Mouse (Mus musculus): ENCODE measurements around the gene Klhl25. TPM values are rescaled to one million over a fixed set of nuclear protein-coding genes. Genes with fewer than 3 reads are reported as not detected.
"Not testable (repeated sequence)": the region's sequence is repeated elsewhere in the genome, so short reads cannot be mapped to it uniquely, and the experiment has no call there.

Klhl25 gene
- total and polyA plus RNA-seq, 2 experiments from 2014 or later, result 16.6 to 37.0 TPM

DNA sequence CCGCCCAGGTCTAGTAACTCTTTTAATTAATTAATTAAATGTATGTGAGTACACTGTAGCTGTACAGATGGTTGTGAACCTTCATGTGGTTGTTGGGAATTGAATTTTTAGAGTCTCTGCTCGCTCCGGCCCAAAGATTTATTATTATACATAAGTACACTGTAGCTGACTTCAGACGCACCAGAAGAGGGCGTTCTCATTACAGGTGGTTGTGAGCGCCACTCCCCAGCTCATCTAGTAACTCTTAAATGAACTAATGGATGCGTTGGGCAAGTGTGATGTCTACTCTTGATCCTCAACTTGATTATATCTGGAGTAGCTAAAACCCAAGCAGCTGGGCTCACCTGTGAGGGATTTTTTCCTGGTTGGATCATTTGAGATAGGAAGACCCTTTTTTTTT is 1.2 kb upstream of the Klhl25 start:
- no peak for DNase-seq
- H3K9ac ChIP-seq, result no peak overlapping the region
- H3K9me3 ChIP-seq (ENCODE audit: low read length), result no peaks in the 10 kb centered on the region
- no peaks in the 10 kb centered on the region for H3K27me3 ChIP-seq (ENCODE audit: insufficient read depth, low read length)
- H3K36me3 ChIP-seq (ENCODE audit: insufficient read depth), result no peaks in the 10 kb centered on the region
- no peak overlapping the region for H3K27ac ChIP-seq (ENCODE audit: low read depth, low read length)
- H3K4me2 ChIP-seq (ENCODE audit: low read depth), result no peak overlapping the region
- no peak for ATAC-seq
- peaks cover 14% of the 10 kb centered on the region for H3K4me1 ChIP-seq (ENCODE audit: insufficient read depth)
- WGBS, result 48% methylated on average over 7 of the region's 7 CpGs
- H3K4me3 ChIP-seq (ENCODE audit: low read depth, low read length), result no peak overlapping the region
- TF ChIP-seq CTCF (IDR thresholded peaks at IDR 0.05; ENCODE audit: low read depth), result no peak

DNA sequence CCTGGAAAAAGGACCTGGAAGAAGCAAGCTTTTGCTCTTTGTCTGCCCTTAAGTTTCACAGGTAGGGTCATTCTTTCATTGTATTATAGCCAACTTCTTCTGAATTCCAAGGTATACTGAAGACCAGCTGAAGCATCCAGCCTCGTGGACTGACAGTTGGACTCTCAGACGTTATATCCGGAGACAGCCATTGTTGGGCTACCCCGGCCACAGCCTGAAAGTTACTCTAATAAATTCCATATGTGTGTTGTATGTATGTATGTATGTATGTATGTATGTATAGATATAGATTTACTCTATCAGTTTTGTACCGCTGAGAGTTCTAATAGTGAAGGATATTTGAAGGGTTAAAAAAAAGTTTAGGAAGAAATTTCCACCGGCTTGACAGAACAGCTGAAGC is 621 bp upstream of the Klhl25 start:
- no peak for ATAC-seq
- H3K9ac ChIP-seq, result peak overlapping the region; percentile 77

DNA sequence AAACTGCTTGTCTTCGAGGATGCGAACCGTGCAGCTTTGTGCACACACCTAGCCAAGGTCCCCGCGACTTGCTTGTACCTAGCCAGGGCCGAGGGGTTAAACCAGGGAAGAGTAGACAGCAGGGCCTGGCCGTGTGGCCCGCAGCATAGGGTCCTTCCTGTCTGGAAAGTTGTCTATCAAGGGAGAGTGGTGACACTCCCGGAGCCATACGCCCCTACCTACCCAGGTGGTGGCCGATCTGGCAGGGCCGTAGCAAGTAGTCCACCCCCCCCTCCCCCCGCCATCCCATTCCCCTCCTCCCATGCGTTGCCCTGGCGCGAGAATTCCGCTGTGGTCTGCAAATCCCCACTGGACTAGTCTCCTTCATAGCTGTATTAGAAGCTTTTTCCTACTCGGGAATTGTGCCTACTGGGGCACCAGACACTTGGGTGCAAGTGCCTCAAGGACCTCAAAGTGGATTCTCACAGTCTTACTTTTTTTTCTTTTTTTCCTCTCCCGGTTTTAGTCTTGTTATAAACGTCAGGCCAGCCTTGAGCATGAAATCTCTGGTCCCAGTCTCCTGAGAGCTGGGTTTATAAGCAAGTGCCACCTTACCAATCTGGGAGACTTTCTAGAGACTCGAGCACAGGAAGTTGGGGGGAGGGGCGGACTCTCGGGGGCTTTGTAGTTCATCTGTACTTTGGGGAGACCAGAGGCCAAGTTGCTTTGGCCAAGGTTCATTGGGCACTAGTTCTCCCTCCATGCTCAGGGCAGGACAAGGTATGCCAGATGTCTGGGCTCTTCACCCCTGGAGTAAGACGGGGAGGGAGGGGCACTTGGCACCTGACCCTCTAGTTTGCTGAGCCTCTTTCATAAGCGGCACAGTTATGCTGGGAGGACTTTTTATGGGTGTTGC is 913 bp downstream of the Klhl25 start:
- Histone ChIP-seq H3K27ac (ENCODE audit: low read depth, low read length) (peak overlapping the region; percentile 81), H3K4me3 (ENCODE audit: low read depth, low read length) (peak overlapping the region; percentile 84), H3K9ac (peak overlapping the region; percentile 77), H3K4me1 (ENCODE audit: insufficient read depth) (peaks cover 23% of the 10 kb centered on the region), H3K4me2 (ENCODE audit: low read depth) (peak overlapping the region; percentile 87), H3K27me3 (ENCODE audit: insufficient read depth, low read length) (no peaks in the 10 kb centered on the region), H3K9me3 (ENCODE audit: low read length) (no peaks in the 10 kb centered on the region), H3K36me3 (ENCODE audit: insufficient read depth) (no peaks in the 10 kb centered on the region)
- TF ChIP-seq CTCF (IDR thresholded peaks at IDR 0.05; ENCODE audit: low read depth), result no peak
- DNase-seq (no peak), ATAC-seq (peak; percentile 1; the same call in 1 of the 2 replicates)
- 3% methylated on average over 25 of the region's 25 CpGs for WGBS

More for the DNA sequence above, 621 bp upstream of the Klhl25 start:
- 13% methylated on average over 6 of the region's 6 CpGs for WGBS
- Histone ChIP-seq H3K4me3 (ENCODE audit: low read depth, low read length) (peak overlapping the region; percentile 84), H3K36me3 (ENCODE audit: insufficient read depth) (no peaks in the 10 kb centered on the region), H3K4me1 (ENCODE audit: insufficient read depth) (peaks cover 18% of the 10 kb centered on the region), H3K4me2 (ENCODE audit: low read depth) (peak overlapping the region; percentile 87), H3K27ac (ENCODE audit: low read depth, low read length) (0 out of 2 replicates have a peak overlapping the region, but pooled peaks have one; percentile 4), H3K9me3 (ENCODE audit: low read length) (no peaks in the 10 kb centered on the region), H3K27me3 (ENCODE audit: insufficient read depth, low read length) (no peaks in the 10 kb centered on the region)
- TF ChIP-seq CTCF (IDR thresholded peaks at IDR 0.05; ENCODE audit: low read depth), result no peak
- DNase-seq, result no peak

DNA sequence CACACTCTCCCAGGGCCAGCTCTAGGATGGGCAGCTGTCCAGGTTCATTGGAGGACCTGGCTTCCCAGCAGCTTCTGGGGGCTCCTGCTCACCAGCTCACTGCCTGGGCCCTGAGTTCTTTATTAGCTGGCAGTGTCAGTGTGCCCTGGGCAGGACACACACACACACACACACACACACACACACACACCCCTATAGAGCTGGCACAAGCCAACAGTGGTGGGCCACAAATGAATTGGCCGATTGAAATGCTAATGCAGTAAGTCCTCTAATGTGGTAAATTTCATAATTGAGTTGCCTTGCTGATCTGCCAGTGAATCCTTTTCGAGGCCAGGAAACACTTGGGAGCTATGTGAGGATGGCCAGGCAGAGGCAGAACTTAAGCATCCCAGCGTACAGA is 2.3 kb downstream of the Klhl25 start:
- peaks cover 33% of the 10 kb centered on the region for H3K4me1 ChIP-seq (ENCODE audit: insufficient read depth)
- DNase-seq; H3K9ac ChIP-seq; ATAC-seq; H3K9me3 ChIP-seq (ENCODE audit: low read length); H3K4me2 ChIP-seq (ENCODE audit: low read depth); H3K36me3 ChIP-seq (ENCODE audit: insufficient read depth); H3K4me3 ChIP-seq (ENCODE audit: low read depth, low read length); H3K27me3 ChIP-seq (ENCODE audit: insufficient read depth, low read length); H3K27ac ChIP-seq (ENCODE audit: low read depth, low read length): not testable (repeated sequence)
- 22% methylated on average over 1 of the region's 3 CpGs for WGBS

DNA sequence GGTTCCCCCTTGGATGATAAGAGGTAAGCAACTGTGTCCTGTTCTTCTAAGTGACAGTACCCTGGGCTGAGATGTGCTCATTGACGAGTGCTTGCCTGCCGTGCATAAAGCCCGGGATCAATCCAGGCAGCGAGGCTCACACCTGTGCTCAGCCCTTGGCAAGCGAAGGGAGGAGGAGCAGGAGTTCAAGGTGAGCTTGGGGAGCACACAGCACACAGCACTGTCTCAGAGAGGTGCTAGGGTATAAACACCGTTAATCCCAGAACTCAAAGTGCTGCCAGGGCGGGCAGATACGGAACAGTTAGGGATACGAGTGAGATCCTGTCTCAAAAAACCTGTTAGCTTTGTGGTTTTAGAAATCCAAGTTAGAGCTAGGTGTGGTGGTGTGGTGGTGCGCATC is 3.2 kb downstream of the Klhl25 start:
- H3K27me3 ChIP-seq (ENCODE audit: insufficient read depth, low read length), result no peaks in the 10 kb centered on the region
- no peaks in the 10 kb centered on the region for H3K9me3 ChIP-seq (ENCODE audit: low read length)
- H3K36me3 ChIP-seq (ENCODE audit: insufficient read depth), result no peaks in the 10 kb centered on the region
- no peak overlapping the region for H3K9ac ChIP-seq
- 0 out of 2 replicates have a peak overlapping the region, but pooled peaks have one; percentile 10 for H3K4me2 ChIP-seq (ENCODE audit: low read depth)
- H3K4me3 ChIP-seq (ENCODE audit: low read depth, low read length), result no peak overlapping the region
- WGBS, result 75% methylated on average over 10 of the region's 10 CpGs
- DNase-seq (no peak), ATAC-seq (no peak)
- H3K27ac ChIP-seq (ENCODE audit: low read depth, low read length), result no peak overlapping the region
- TF ChIP-seq CTCF (IDR thresholded peaks at IDR 0.05; ENCODE audit: low read depth), result no peak
- peaks cover 34% of the 10 kb centered on the region for H3K4me1 ChIP-seq (ENCODE audit: insufficient read depth)

DNA sequence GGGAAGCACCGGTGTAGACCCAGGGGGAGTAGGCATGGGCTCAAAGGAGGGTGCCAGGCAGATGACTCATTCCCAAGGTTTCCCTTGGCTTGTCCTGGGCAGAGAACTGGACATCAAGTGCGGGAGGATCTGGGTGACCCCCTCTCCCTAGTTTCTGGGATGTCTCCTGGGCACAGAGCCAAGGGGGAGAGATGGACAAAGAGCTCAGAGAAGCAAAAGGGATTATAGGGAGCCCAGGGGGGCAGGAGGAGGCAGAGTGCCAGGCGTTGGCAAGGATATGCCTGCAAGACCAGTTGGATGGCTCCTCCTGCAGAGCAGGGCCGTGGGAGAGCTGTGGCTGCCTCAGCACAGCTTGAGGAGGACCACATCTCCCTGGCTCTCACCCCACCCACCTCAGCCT is 4.3 kb downstream of the Klhl25 start:
- Histone ChIP-seq H3K9me3 (ENCODE audit: low read length) (no peaks in the 10 kb centered on the region), H3K27ac (ENCODE audit: low read depth, low read length) (no peak overlapping the region), H3K4me2 (ENCODE audit: low read depth) (0 out of 2 replicates have a peak overlapping the region, but pooled peaks have one; percentile 2), H3K27me3 (ENCODE audit: insufficient read depth, low read length) (no peaks in the 10 kb centered on the region), H3K4me3 (ENCODE audit: low read depth, low read length) (no peak overlapping the region), H3K36me3 (ENCODE audit: insufficient read depth) (no peaks in the 10 kb centered on the region), H3K9ac (0 out of 2 replicates have a peak overlapping the region, but pooled peaks have one; percentile 6), H3K4me1 (ENCODE audit: insufficient read depth) (peaks cover 34% of the 10 kb centered on the region)
- DNase-seq (peak; percentile 69), ATAC-seq (peak; percentile 14; the same call in 1 of the 2 replicates)
- 21% methylated on average over 4 of the region's 4 CpGs for WGBS
- TF ChIP-seq CTCF (IDR thresholded peaks at IDR 0.05; ENCODE audit: low read depth), result no peak

DNA sequence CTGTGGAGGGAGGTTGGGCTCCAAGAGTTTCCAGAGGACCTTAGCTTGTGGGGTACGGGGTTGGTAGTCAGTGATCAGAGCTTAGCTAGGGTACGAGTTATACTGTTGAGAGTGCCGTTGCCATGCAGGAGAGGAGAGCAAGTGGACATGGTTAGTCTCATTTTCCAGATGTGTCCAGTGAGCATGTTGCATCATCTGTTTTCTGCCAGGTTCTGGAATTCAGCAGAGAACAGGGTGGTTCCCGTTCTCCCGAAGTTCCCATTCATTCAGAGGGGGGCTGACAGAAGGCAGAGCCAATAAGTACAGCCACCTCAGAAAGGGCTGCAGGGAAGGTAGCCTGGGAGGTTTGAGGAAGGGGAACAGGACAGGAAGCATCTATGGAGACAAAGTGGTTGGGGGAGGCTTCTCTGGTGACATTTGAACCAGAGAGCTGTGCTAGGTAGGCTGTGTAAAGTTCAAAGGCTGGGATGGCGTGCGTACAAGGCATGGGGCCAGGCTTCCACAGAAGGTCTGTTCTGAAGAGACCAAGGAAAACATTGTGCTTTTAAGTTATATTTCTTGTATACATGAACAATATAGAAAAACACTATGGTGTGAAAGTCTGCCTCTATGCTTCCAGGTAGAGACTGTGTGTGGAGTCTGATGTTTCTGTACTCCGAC is 5.2 kb downstream of the Klhl25 start:
- no peak for TF ChIP-seq CTCF (IDR thresholded peaks at IDR 0.05; ENCODE audit: low read depth)
- Histone ChIP-seq H3K4me2 (ENCODE audit: low read depth) (no peak overlapping the region), H3K9me3 (ENCODE audit: low read length) (no peaks in the 10 kb centered on the region), H3K27me3 (ENCODE audit: insufficient read depth, low read length) (no peaks in the 10 kb centered on the region), H3K36me3 (ENCODE audit: insufficient read depth) (no peaks in the 10 kb centered on the region), H3K4me3 (ENCODE audit: low read depth, low read length) (no peak overlapping the region), H3K9ac (no peak overlapping the region), H3K4me1 (ENCODE audit: insufficient read depth) (peaks cover 31% of the 10 kb centered on the region), H3K27ac (ENCODE audit: low read depth, low read length) (peak overlapping the region; percentile 29; the same call in 1 of the 2 replicates)
- WGBS, result 53% methylated on average over 8 of the region's 8 CpGs
- DNase-seq (no peak), ATAC-seq (no peak)
